Mouse (Mus musculus) thymus, adult 2 months (tissue): ENCODE data around the gene Spata31d1d. TPM values are rescaled to one million over a fixed set of nuclear protein-coding genes. Genes with fewer than 3 reads are reported as not detected.
A peak's percentile ranks its signal among the peaks of the same experiment; 100 is the strongest.

Experiments
- DNase-seq: peaks from one replicate; pipeline ENCODE4 v3.0.0; 2021
- H3K27ac ChIP-seq: fragments of 200-500 bp; 2 replicates; pipeline ENCODE4 v1.5.1; 2012; ENCODE audit warnings: low read length, control low read depth; ENCODE audit not compliant: control insufficient read depth, insufficient read depth
- H3K27me3 ChIP-seq: fragments of 200-500 bp; 2 replicates; pipeline ENCODE4 v1.6.1; 2012; ENCODE audit warnings: mild to moderate bottlenecking, low read length, moderate library complexity, mixed read lengths; ENCODE audit not compliant: control insufficient read depth, insufficient read depth
- H3K36me3 ChIP-seq: fragments of 200-500 bp; 2 replicates; pipeline ENCODE4 v1.6.1; 2012; ENCODE audit warnings: mild to moderate bottlenecking, low read length, moderate library complexity; ENCODE audit not compliant: control insufficient read depth, insufficient read depth
- H3K4me1 ChIP-seq: fragments of 200-500 bp; replicated peaks from 2 replicates; pipeline ENCODE4 v1.6.1; 2012; ENCODE audit warnings: low read length; ENCODE audit not compliant: control insufficient read depth, insufficient read depth
- H3K4me3 ChIP-seq: fragments of 200-500 bp; 2 replicates; pipeline ENCODE4 v1.5.1; 2012; ENCODE audit warnings: mild to moderate bottlenecking, low read length, control low read depth, moderate library complexity; ENCODE audit not compliant: control insufficient read depth, insufficient read depth
- CTCF ChIP-seq: fragments of 200-500 bp; IDR thresholded peaks from 2 replicates; pipeline ENCODE4 v1.5.1; 2012; ENCODE audit warnings: mild to moderate bottlenecking, control low read depth, low read length, moderate library complexity, borderline replicate concordance; ENCODE audit not compliant: control insufficient read depth, poor library complexity, insufficient read depth; ENCODE audit errors: extremely low read depth
- POLR2A ChIP-seq: fragments of 200-500 bp; IDR thresholded peaks from 2 replicates; pipeline ENCODE4 v1.6.1; 2012; ENCODE audit warnings: mild to moderate bottlenecking, low read length, control low read depth, moderate library complexity; ENCODE audit not compliant: control insufficient read depth, poor library complexity, insufficient read depth; ENCODE audit errors: extremely low read depth
- WGBS: fragments of 180-500 bp; shearing (Covaris S2); methylation state at CpG from one replicate; pipeline ENCODE4 v1.1.7; 2018; 5-methylcytosine and 5-hydroxymethylcytosine counted together
- polyA plus RNA-seq: library from polyadenylated mRNA; depleted of rRNA; stranded (reverse); fragments of >200 nt; gene quantifications from 2 replicates; pipeline ENCODE4 v1.2.3, GENCODE M21; 2012

The Spata31d1d gene
- polyA plus RNA-seq, 1 experiment: 0.05 TPM

DNA sequence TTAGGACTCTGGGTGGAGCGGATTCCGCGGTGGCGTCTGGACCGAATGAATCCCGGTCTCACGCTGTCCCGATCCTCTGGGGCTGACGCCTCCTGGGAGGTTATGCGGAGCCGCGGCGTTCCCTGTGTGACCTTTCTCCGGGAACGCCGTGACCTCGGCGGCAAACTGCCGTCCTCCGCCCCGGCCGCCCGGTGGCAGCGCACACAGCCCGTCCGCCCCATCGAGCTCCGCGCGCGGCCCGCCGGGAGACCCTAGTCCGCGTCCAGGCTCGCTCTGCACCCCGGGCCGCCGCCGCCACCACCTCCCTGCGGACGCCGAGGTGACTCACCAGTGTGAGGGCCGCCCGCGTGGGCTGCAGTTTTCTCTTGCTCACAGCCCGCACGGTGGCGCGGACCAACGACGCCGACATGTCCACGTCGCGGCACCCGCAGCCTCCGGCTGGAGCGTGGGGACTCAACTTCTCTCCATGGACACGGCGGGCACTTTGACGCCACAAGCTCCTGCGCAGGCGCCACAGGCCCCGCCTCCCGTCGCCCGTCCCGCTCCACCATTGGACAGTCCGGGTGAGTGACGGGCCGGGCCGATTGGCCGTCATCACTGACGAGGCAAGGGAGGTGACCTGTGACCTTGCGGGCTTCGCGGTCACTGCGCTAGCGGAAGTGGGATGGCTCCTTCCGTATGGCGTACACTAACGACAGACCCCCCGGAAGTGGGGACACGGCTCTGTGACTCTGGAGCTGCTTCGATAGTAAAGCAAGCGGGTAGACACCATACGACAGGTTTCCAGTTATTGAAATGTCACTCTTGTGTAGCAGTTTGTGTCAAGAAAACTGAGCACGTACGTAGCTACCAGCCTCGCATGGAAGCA, 38.0 kb upstream of the Spata31d1d start, which contains the start of gene Isca1:
Gene Isca1 (minus strand): TSS at position 515 of the 868 bp plus-strand sequence.
- H3K4me3 ChIP-seq: peak within 1 kb of the TSS; percentile 75
- TF ChIP-seq POLR2A (peak; percentile 71), CTCF (0 out of 2 replicates have a peak, but pooled peaks have one; percentile 2)
- H3K27ac ChIP-seq: peak within 1 kb of the TSS; percentile 94
- peaks cover 3% of the 10 kb centered on the region; the same call in 1 of the 2 replicates for H3K36me3 ChIP-seq
- WGBS: under 1% methylated on average over 91 of the region's 91 CpGs
- DNase-seq: peak; percentile 99
- H3K27me3 ChIP-seq: no peaks in the 10 kb centered on the region
- peaks cover 12% of the 10 kb centered on the region for H3K4me1 ChIP-seq

DNA sequence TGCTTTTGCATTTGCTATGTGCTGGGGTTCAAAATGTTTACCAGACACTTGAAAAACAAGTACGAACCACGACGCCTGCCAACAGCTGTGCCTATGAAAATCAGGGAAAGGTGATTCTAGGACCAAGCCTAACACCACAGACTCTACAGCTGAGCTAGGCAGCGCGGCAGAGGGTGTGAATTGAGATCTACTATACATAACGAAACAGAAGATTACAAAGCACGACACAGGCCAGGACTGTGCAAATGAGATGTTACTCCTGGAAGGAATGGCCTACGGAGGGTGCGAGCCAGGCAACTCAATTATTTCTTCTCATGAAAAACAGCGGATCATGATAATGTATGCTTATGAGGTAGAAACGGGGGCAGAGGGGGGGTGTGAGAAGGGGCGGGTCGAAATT, 37.0 kb upstream of the Spata31d1d start:
- H3K27ac ChIP-seq: no peak overlapping the region
- 57% methylated on average over 13 of the region's 13 CpGs for WGBS
- peaks cover 3% of the 10 kb centered on the region; the same call in 1 of the 2 replicates for H3K36me3 ChIP-seq

DNA sequence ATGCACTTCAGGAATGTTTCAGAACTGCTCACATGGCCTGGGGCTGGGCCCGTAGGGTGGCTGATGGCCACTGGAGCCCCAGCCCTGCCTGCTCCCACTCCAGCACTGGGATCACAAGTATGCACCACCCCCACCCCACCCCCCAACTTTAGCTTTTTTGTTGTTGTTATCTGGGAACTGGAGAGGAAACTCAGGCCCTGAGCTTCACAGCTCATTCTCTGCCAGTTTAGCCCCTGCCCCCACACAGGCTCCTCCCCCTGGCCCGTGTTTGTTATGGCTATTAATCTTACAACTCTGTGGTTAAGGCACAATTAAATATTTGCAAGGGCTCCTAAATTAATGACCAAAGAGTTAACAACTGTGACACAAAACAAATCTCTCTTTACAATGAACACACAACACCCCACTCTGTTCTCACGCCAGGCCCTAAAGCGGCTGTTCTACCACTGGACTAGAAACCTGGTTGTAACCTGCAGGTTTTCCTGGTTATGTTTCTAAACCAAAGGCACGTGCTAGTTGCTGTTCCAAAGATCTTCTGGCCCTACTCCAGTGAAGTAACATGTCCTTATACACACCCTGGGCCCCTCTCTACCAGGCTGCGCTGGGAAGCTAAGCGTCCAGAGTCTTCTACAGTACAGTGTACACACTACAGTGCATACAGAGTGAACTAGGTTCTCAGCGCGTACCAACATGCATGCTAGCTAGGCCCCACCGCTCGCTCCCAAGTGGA, 35.4 kb upstream of the Spata31d1d start:
- Histone ChIP-seq H3K27me3 (no peaks in the 10 kb centered on the region), H3K4me3 (no peak overlapping the region), H3K36me3 (no peaks in the 10 kb centered on the region), H3K4me1 (peaks cover 12% of the 10 kb centered on the region), H3K27ac (no peak overlapping the region)
- no peak for DNase-seq
- 85% methylated on average over 11 of the region's 11 CpGs for WGBS
- no peak for TF ChIP-seq CTCF
- TF ChIP-seq POLR2A: no peak

More for the DNA sequence above, 37.0 kb upstream of the Spata31d1d start:
- Histone ChIP-seq H3K27me3 (no peaks in the 10 kb centered on the region), H3K4me1 (peaks cover 12% of the 10 kb centered on the region), H3K4me3 (no peak overlapping the region)
- no peak for DNase-seq
- TF ChIP-seq CTCF (no peak), POLR2A (no peak)

DNA sequence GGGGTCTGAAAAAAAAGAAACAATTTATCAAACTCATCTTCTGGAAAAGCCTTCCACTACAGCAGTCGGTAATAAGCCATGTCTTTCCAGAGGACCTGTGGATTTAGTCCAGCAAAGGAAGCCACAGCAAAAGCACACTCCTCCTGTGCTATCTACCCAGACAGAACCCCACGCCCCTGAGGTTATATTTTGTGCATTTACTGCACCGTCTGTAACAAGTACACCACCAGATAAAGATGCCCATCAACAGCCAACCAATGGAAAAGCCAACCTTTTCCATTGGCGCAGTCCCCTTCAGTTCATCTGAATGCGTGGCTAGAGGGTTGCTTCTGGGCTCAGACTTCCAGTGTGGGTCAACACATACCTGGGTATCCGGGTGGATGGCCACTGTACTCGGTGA, 31.2 kb upstream of the Spata31d1d start:
- 95% methylated on average over 7 of the region's 7 CpGs for whole genome bisulfite sequencing
- H3K4me1 ChIP-seq: no peaks in the 10 kb centered on the region

DNA sequence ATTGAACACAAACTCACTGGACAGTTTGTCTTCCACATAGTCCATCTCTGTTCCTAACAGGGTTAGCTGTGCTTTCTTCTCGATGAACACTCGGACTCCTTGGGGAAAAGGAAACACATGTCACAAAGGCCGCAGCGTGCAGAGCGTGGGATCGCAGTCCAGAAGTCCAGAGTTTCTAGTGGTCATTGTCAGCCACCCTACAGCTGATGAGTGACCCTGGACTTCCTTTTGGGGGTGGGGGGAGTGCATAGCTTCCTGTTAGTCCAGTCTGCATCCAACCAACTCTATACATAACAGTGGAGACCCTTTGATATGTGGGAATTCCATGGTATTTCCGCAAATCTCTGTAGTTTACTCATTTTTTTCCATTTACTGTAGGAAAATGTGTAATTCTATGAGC, 25.4 kb upstream of the Spata31d1d start:
- no peaks in the 10 kb centered on the region for H3K4me1 ChIP-seq
- no peak overlapping the region for H3K27ac ChIP-seq
- H3K36me3 ChIP-seq: peaks cover 15% of the 10 kb centered on the region
- 95% methylated on average over 7 of the region's 7 CpGs for WGBS
- no peak for TF ChIP-seq POLR2A
- TF ChIP-seq CTCF: no peak
- no peak for DNase-seq
- H3K4me3 ChIP-seq: no peak overlapping the region
- H3K27me3 ChIP-seq: no peaks in the 10 kb centered on the region

More for the DNA sequence above, 31.2 kb upstream of the Spata31d1d start:
- peaks cover 7% of the 10 kb centered on the region for H3K36me3 ChIP-seq
- H3K4me3 ChIP-seq: no peak overlapping the region
- no peak for DNase-seq
- H3K27me3 ChIP-seq: no peaks in the 10 kb centered on the region
- no peak overlapping the region for H3K27ac ChIP-seq
- no peak for TF ChIP-seq POLR2A
- no peak for TF ChIP-seq CTCF

DNA sequence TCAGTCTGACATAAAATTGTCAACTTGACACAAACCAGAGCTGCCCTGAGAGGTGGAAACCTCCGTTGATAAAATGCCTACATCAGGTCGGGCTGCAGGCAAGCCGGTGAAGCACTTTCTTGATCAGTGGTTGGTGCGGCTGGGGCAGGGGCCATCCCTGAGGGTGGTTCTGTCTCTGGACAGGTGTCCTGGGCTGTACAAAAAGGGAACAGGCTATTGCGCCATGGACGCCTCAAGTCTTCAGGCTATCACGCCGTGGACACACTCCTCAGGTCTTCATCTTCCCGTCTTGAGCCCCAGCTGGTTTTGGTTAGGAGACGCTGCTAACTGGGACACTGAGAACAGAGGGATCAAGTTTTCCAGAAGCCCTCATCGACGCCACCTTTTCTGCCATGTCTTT, 18.8 kb upstream of the Spata31d1d start:
- Histone ChIP-seq H3K36me3 (no peaks in the 10 kb centered on the region), H3K4me3 (no peak overlapping the region), H3K27me3 (no peaks in the 10 kb centered on the region), H3K4me1 (peaks cover 6% of the 10 kb centered on the region), H3K27ac (no peak overlapping the region)
- DNase-seq: no peak
- WGBS: 93% methylated on average over 12 of the region's 12 CpGs
- TF ChIP-seq CTCF: no peak
- TF ChIP-seq POLR2A: no peak
